Mouse (Mus musculus): ENCODE measurements at regions not wholly inside any gene's neighbourhood (a gene's known extent, or its start where the extent isn't known, plus 50 kb on each side); places are given as distances from the start of the nearest gene placed in this dataset.

DNA sequence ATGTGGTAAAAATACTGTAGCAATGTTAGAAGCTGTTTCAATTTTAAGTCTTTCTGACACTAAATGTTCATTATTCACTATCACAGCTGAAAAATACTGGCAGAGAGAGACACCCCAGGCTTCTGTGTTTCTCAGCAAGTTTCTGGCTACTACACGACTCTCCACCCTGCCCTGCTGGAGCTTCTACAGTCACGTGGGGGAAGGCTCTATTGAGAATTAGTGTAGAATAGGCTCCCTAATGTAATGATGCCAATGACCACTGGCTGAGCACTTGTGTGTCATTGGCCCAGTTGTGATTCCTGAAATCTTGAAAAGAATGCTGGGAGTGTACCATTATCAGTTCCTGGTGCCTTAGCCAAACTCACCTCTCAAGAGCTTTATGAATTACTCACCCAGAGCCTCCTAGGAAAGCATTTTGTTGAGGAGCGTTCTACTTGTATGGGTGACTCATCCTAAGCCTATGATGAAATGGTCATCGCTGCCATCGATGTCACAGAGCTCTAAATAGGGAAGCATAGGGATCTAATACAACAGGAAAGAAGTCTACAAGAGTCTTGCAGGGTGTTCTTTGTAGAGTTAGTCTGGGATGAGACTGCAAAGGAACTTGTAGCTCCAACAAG is 60.8 kb upstream of the Arhgap21 start:
- TF ChIP-seq GABPA (IDR thresholded peaks at IDR 0.05; ENCODE audit: insufficient replicate concordance, low read depth, low read length) (no peak), CTCF (conservative IDR thresholded peaks at IDR 0.05 in 1 of 2, IDR thresholded peaks at IDR 0.05 in 1 of 2; ENCODE audit: low read depth in 2 of 2, low read length in 2 of 2) (no peak), USF2 (conservative IDR thresholded peaks at IDR 0.05; ENCODE audit: low read depth, low read length) (no peak), ELF1 (IDR thresholded peaks at IDR 0.05; ENCODE audit: low read depth, low read length) (no peak), MAX (IDR thresholded peaks at IDR 0.05; ENCODE audit: low read length) (no peak)
